ENCODE assay signal across 11 mouse cellular contexts in genomic region chr10:66371756-66372155, GRCm38 (mm10).
"Had no signal": no experiment of that assay in that cellular context is flagged by ENCODE, and none has a peak within 500 bp of the region (broad histone marks: within the 10 kb centered on the region; RNA-seq: fewer than 3 reads in every experiment).

No protein-coding gene starts in this region.

- DNase-seq: left cerebral cortex, postnatal 4 days; liver; liver, embryonic 13.5 days; liver, postnatal 0 days; lung, adult 2 months; lung, embryonic 14.5 days; lung, postnatal 10 days; lung, postnatal 14 days; lung, postnatal 36 days; lung, postnatal 4 days; midbrain, embryonic 14.5 days had no signal
